Mouse (Mus musculus) retina, postnatal 7 days (tissue): ENCODE results near the gene Ggact.
A peak's percentile ranks its signal among the peaks of the same experiment; 100 is the strongest.

Experiments used
- DNase-seq: peaks from one replicate; pipeline ENCODE4 v3.0.0-alpha.2; 2012; ENCODE audit warnings: low read depth, low spot score

The Ggact gene

GRCm38 (mm10) chr14:122900679-122901078 lies 12.9 kb downstream of the Ggact start:
- DNase-seq = no peak

- no peak for DNase-seq
Measured at GRCm38 (mm10) chr14:122898550-122898949, 15.0 kb downstream of the Ggact start.

GRCm38 (mm10) chr14:122896106-122896505 lies 17.5 kb downstream of the Ggact start:
- no peak for DNase-seq

GRCm38 (mm10) chr14:122891470-122891968 lies 22.0 kb downstream of the Ggact start:
- no peak for DNase-seq

GRCm38 (mm10) chr14:122888480-122888872 lies 25.1 kb downstream of the Ggact start:
- no peak for DNase-seq

GRCm38 (mm10) chr14:122887702-122888479 lies 25.7 kb downstream of the Ggact start:
- no peak for DNase-seq

- DNase-seq = no peak
Measured at GRCm38 (mm10) chr14:122887278-122887677, 26.3 kb downstream of the Ggact start.

- DNase-seq = no peak
Measured at GRCm38 (mm10) chr14:122885893-122886292, 27.7 kb downstream of the Ggact start.

GRCm38 (mm10) chr14:122883821-122884584 lies 29.6 kb downstream of the Ggact start:
- DNase-seq = peak; percentile 31

- no peak for DNase-seq
Measured at GRCm38 (mm10) chr14:122883410-122883806, 30.1 kb downstream of the Ggact start.

- DNase-seq = no peak
Measured at GRCm38 (mm10) chr14:122882795-122883409, 30.7 kb downstream of the Ggact start.

- DNase-seq = no peak
Measured at GRCm38 (mm10) chr14:122882201-122882639, 31.3 kb downstream of the Ggact start.

- DNase-seq = no peak
Measured at GRCm38 (mm10) chr14:122881699-122882098, 31.9 kb downstream of the Ggact start.

GRCm38 (mm10) chr14:122880291-122880690 lies 33.3 kb downstream of the Ggact start:
- no peak for DNase-seq

GRCm38 (mm10) chr14:122877787-122878186 lies 35.8 kb downstream of the Ggact start:
- no peak for DNase-seq

- DNase-seq = no peak
Measured at GRCm38 (mm10) chr14:122876723-122877122, 36.8 kb downstream of the Ggact start.

GRCm38 (mm10) chr14:122876163-122876562 lies 37.4 kb downstream of the Ggact start:
- DNase-seq = peak; percentile 66

- no peak for DNase-seq
Measured at GRCm38 (mm10) chr14:122875636-122876035, 37.9 kb downstream of the Ggact start.

GRCm38 (mm10) chr14:122875056-122875455 lies 38.5 kb downstream of the Ggact start:
- DNase-seq = no peak

- DNase-seq = no peak
Measured at GRCm38 (mm10) chr14:122872612-122873011, 40.9 kb downstream of the Ggact start.

- no peak for DNase-seq
Measured at GRCm38 (mm10) chr14:122871841-122872580, 41.5 kb downstream of the Ggact start.
